Mouse (Mus musculus) limb, embryonic 11.5 days (tissue): ENCODE measurements at regions not wholly inside any gene's neighbourhood (a gene's known extent, or its start where the extent isn't known, plus 50 kb on each side); places are given as distances from the start of the nearest gene placed in this dataset.

Source experiments
- ATAC-seq: fragments of 200-750 bp; cut with Nextera tagmentation; 2 replicates; pipeline ENCODE4 v1.8.0; 2017; ENCODE audit warnings: low read depth; ENCODE audit not compliant: insufficient number of reproducible peaks, low FRiP score, low TSS enrichment
- DNase-seq: peaks from one replicate; pipeline ENCODE4 v3.0.0-alpha.2; 2015; ENCODE audit warnings: low spot score
- H3K27ac ChIP-seq: fragments of 300-500 bp; sonication (generic); replicated peaks from 2 replicates; pipeline ENCODE4 v1.5.1; 2014; ENCODE audit warnings: low read depth, mild to moderate bottlenecking, low read length
- H3K27me3 ChIP-seq: fragments of 300-500 bp; sonication (generic); 2 replicates; pipeline ENCODE4 v1.6.1; 2014; ENCODE audit warnings: mild to moderate bottlenecking, low read length, mixed read lengths; ENCODE audit not compliant: control insufficient read depth, insufficient read depth
- H3K36me3 ChIP-seq: fragments of 300-500 bp; sonication (generic); 2 replicates; pipeline ENCODE4 v1.6.1; 2014; ENCODE audit warnings: mild to moderate bottlenecking, low read length, moderate library complexity, mixed read lengths; ENCODE audit not compliant: control insufficient read depth, insufficient read depth
- H3K4me1 ChIP-seq: fragments of 300-500 bp; sonication (generic); 2 replicates; pipeline ENCODE4 v1.6.1; 2014; ENCODE audit warnings: low read length, mixed read lengths; ENCODE audit not compliant: control insufficient read depth, insufficient read depth
- H3K4me2 ChIP-seq: fragments of 300-500 bp; sonication (generic); 2 replicates; pipeline ENCODE4 v1.6.1; 2014; ENCODE audit warnings: low read depth, mild to moderate bottlenecking, moderate library complexity; ENCODE audit not compliant: severe bottlenecking
- H3K4me3 ChIP-seq: fragments of 300-500 bp; sonication (generic); 2 replicates; pipeline ENCODE4 v1.5.1; 2014; ENCODE audit warnings: low read depth, low read length
- H3K9ac ChIP-seq: fragments of 300-500 bp; sonication (generic); 2 replicates; pipeline ENCODE4 v1.6.1; 2014; ENCODE audit warnings: mild to moderate bottlenecking, low read length
- H3K9me3 ChIP-seq: fragments of 300-500 bp; sonication (generic); 2 replicates; pipeline ENCODE4 v1.6.1; 2016; ENCODE audit warnings: low read length; ENCODE audit not compliant: control insufficient read depth
- WGBS: fragments of 180-500 bp; shearing (Covaris S2); extraction: QIAGEN DNeasy Blood & Tissue Kit; methylation state at CpG from one replicate; pipeline ENCODE4 v1.1.7; 2014; 5-methylcytosine and 5-hydroxymethylcytosine counted together

GRCm38 (mm10) chr14:80789131-80789530, 805.2 kb downstream of the Olfm4 start:
- H3K9me3 ChIP-seq = no peaks in the 10 kb centered on the region
- WGBS = 77% methylated on average over 1 of the region's 1 CpGs

GRCm38 (mm10) chr14:80799370-80799959, 815.6 kb downstream of the Olfm4 start:
- Histone ChIP-seq H3K4me1 (no peaks in the 10 kb centered on the region), H3K4me2 (no peak overlapping the region), H3K4me3 (no peak overlapping the region), H3K27me3 (no peaks in the 10 kb centered on the region), H3K27ac (no peak overlapping the region), H3K9me3 (no peaks in the 10 kb centered on the region), H3K36me3 (no peaks in the 10 kb centered on the region), H3K9ac (no peak overlapping the region)
- ATAC-seq (no peak), DNase-seq (no peak)
- 80% methylated on average over 6 of the region's 6 CpGs for WGBS

More at GRCm38 (mm10) chr14:80789131-80789530, 805.2 kb downstream of the Olfm4 start:
- Histone ChIP-seq H3K36me3 (no peaks in the 10 kb centered on the region), H3K4me1 (no peaks in the 10 kb centered on the region), H3K4me2 (no peak overlapping the region), H3K27ac (no peak overlapping the region), H3K4me3 (no peak overlapping the region), H3K27me3 (no peaks in the 10 kb centered on the region), H3K9ac (no peak overlapping the region)
- DNase-seq (no peak), ATAC-seq (no peak)

- Histone ChIP-seq H3K4me2 (no peak overlapping the region), H3K4me3 (no peak overlapping the region), H3K4me1 (no peaks in the 10 kb centered on the region), H3K9me3 (no peaks in the 10 kb centered on the region), H3K27ac (no peak overlapping the region), H3K27me3 (no peaks in the 10 kb centered on the region), H3K36me3 (no peaks in the 10 kb centered on the region), H3K9ac (no peak overlapping the region)
- ATAC-seq = no peak
- DNase-seq = no peak
- 84% methylated on average over 3 of the region's 3 CpGs for WGBS
These were observed 846.6 kb downstream of the Olfm4 start for GRCm38 (mm10) chr14:80830476-80830875.

GRCm38 (mm10) chr14:80844550-80844949, 860.7 kb downstream of the Olfm4 start:
- H3K4me1 ChIP-seq = no peaks in the 10 kb centered on the region
- no peaks in the 10 kb centered on the region for H3K36me3 ChIP-seq
- no peak overlapping the region for H3K9ac ChIP-seq
- no peak overlapping the region for H3K4me2 ChIP-seq
- 89% methylated on average over 4 of the region's 4 CpGs for WGBS
- H3K4me3 ChIP-seq = no peak overlapping the region
- DNase-seq = no peak
- no peaks in the 10 kb centered on the region for H3K9me3 ChIP-seq
- no peak overlapping the region for H3K27ac ChIP-seq
- H3K27me3 ChIP-seq = no peaks in the 10 kb centered on the region
- ATAC-seq = no peak

- H3K27ac ChIP-seq = no peak overlapping the region
These were observed 861.8 kb downstream of the Olfm4 start for GRCm38 (mm10) chr14:80845576-80846269.

GRCm38 (mm10) chr14:80846420-80847083, 862.7 kb downstream of the Olfm4 start:
- H3K4me3 ChIP-seq = no peak overlapping the region
- no peak overlapping the region for H3K9ac ChIP-seq
- DNase-seq (no peak), ATAC-seq (no peak)
- H3K27me3 ChIP-seq = no peaks in the 10 kb centered on the region
- H3K27ac ChIP-seq = no peak overlapping the region
- no peaks in the 10 kb centered on the region for H3K4me1 ChIP-seq
- H3K36me3 ChIP-seq = no peaks in the 10 kb centered on the region
- H3K9me3 ChIP-seq = no peaks in the 10 kb centered on the region
- H3K4me2 ChIP-seq = no peak overlapping the region
- WGBS = 89% methylated on average over 9 of the region's 9 CpGs

More at GRCm38 (mm10) chr14:80845576-80846269, 861.8 kb downstream of the Olfm4 start:
- Histone ChIP-seq H3K4me3 (no peak overlapping the region), H3K4me2 (no peak overlapping the region), H3K4me1 (no peaks in the 10 kb centered on the region), H3K9me3 (no peaks in the 10 kb centered on the region), H3K9ac (no peak overlapping the region), H3K27me3 (no peaks in the 10 kb centered on the region), H3K36me3 (no peaks in the 10 kb centered on the region)
- WGBS = 37% methylated on average over 14 of the region's 14 CpGs
- DNase-seq (peak; percentile 77), ATAC-seq (peak; percentile 68; the same call in 1 of the 2 replicates)
